Mouse (Mus musculus) brown adipose tissue, adult 24 weeks (tissue): Measurements from ENCODE around the gene Olfr1370. TPM values are rescaled to one million over a fixed set of nuclear protein-coding genes. Genes with fewer than 3 reads are reported as not detected.
"Not testable (repeated sequence)": the region's sequence is repeated elsewhere in the genome, so short reads cannot be mapped to it uniquely, and the experiment has no call there.

Experiments
- H3K27ac ChIP-seq: fragments of 200-500 bp; replicated peaks from 2 replicates; pipeline ENCODE4 v1.5.1; 2012; ENCODE audit warnings: low read depth, mild to moderate bottlenecking, low read length
- H3K4me1 ChIP-seq: fragments of 200-500 bp; 2 replicates; pipeline ENCODE4 v1.6.1; 2012; ENCODE audit warnings: low read length, mixed read lengths; ENCODE audit not compliant: control insufficient read depth, insufficient read depth, insufficient read length
- H3K4me3 ChIP-seq: fragments of 200-500 bp; 2 replicates; pipeline ENCODE4 v1.5.1; 2012; ENCODE audit warnings: low read depth, mild to moderate bottlenecking, low read length, moderate library complexity; ENCODE audit not compliant: insufficient read depth
- polyA plus RNA-seq: library from polyadenylated mRNA; stranded (reverse); fragments of >200 nt; gene quantifications from 2 replicates; pipeline ENCODE4 v1.2.4, GENCODE M21; 2012; ENCODE audit not compliant: missing spikeins, insufficient read depth, insufficient read length

Olfr1370 gene
- polyA plus RNA-seq = not detected in 2 replicates

GRCm38 (mm10) chr13:21074847-21075246 lies at the start of gene Olfr1370:
Gene Olfr1370, minus strand, starts transcription at chr13:21074947.
- Histone ChIP-seq H3K27ac (no peak within 1 kb of the TSS), H3K4me1 (no peaks in the 10 kb centered on the region), H3K4me3 (no peak within 1 kb of the TSS)

- H3K27ac ChIP-seq = no peak overlapping the region
- no peaks in the 10 kb centered on the region for H3K4me1 ChIP-seq
- no peak overlapping the region for H3K4me3 ChIP-seq
Observed at GRCm38 (mm10) chr13:21114121-21114520, 39.4 kb upstream of the Olfr1370 start.

- not testable (repeated sequence) for H3K4me3 ChIP-seq, H3K27ac ChIP-seq, H3K4me1 ChIP-seq
Observed at GRCm38 (mm10) chr13:21111183-21111582, 36.4 kb upstream of the Olfr1370 start, which contains the start of gene Olfr1369-ps1. Gene Olfr1369-ps1, plus strand, starts transcription at chr13:21111483.

GRCm38 (mm10) chr13:21110441-21110840 lies 35.7 kb upstream of the Olfr1370 start:
- H3K27ac ChIP-seq = no peak overlapping the region
- no peak overlapping the region for H3K4me3 ChIP-seq

GRCm38 (mm10) chr13:21109759-21110158 lies 35.0 kb upstream of the Olfr1370 start:
- no peak overlapping the region for H3K27ac ChIP-seq
- H3K4me1 ChIP-seq = no peaks in the 10 kb centered on the region

More at GRCm38 (mm10) chr13:21110441-21110840, 35.7 kb upstream of the Olfr1370 start:
- H3K4me1 ChIP-seq = no peaks in the 10 kb centered on the region

GRCm38 (mm10) chr13:21082686-21083085 lies 7.9 kb upstream of the Olfr1370 start:
- H3K27ac ChIP-seq = no peak overlapping the region
- H3K4me3 ChIP-seq = no peak overlapping the region
- H3K4me1 ChIP-seq = no peaks in the 10 kb centered on the region

More at GRCm38 (mm10) chr13:21109759-21110158, 35.0 kb upstream of the Olfr1370 start:
- H3K4me3 ChIP-seq = no peak overlapping the region

GRCm38 (mm10) chr13:21066021-21066420 lies 8.7 kb downstream of the Olfr1370 start:
- no peak overlapping the region for H3K4me3 ChIP-seq
- no peaks in the 10 kb centered on the region for H3K4me1 ChIP-seq
- H3K27ac ChIP-seq = no peak overlapping the region

DNA sequence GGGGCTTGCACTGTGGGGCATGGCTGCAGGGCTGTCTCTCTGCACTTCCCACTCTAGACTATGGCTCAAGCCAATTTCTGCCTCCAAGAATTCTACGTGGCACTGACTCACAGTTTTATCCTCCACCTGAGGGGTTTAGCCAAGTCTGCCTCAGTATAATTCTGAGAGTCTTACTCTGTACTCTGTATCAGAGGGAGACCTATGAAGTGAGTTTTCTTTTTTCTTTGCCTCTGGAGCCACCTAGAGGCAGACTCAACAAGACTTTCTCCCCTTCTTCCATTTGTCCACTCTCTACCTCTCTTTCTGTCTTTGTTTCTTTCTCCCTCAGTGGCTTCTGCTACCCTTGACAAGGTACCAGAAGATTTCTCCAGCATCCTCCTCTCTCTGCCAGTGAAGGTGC lies 24.6 kb downstream of the Olfr1370 start:
- Histone ChIP-seq H3K4me3 (no peak overlapping the region), H3K27ac (no peak overlapping the region), H3K4me1 (no peaks in the 10 kb centered on the region)

GRCm38 (mm10) chr13:21040589-21041199 lies 34.1 kb downstream of the Olfr1370 start:
- no peak overlapping the region for H3K4me3 ChIP-seq
- H3K4me1 ChIP-seq = no peaks in the 10 kb centered on the region
- no peak overlapping the region for H3K27ac ChIP-seq

GRCm38 (mm10) chr13:21035981-21036380 lies 38.8 kb downstream of the Olfr1370 start:
- no peak overlapping the region for H3K27ac ChIP-seq
- no peak overlapping the region for H3K4me3 ChIP-seq
- H3K4me1 ChIP-seq = no peaks in the 10 kb centered on the region

DNA sequence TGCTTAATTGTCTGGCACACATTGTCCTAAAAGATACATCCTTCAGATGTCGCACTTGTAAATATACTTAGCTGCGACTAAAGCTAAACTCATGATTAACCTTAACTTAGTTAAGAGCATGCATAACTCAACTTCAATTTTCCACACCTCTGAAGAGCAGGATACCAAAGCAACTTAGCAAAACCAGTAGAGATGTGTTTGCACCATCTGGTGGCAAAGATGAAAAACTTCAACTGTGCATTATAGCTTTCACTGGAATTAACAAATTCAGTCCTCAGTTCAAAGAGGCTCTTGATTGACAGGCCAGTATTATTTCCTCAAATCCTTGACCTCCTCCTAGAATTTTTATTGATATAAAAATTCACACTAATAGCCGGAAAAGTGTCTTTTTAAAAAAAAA lies 39.7 kb downstream of the Olfr1370 start:
- Histone ChIP-seq H3K4me3 (no peak overlapping the region), H3K27ac (no peak overlapping the region), H3K4me1 (no peaks in the 10 kb centered on the region)

DNA sequence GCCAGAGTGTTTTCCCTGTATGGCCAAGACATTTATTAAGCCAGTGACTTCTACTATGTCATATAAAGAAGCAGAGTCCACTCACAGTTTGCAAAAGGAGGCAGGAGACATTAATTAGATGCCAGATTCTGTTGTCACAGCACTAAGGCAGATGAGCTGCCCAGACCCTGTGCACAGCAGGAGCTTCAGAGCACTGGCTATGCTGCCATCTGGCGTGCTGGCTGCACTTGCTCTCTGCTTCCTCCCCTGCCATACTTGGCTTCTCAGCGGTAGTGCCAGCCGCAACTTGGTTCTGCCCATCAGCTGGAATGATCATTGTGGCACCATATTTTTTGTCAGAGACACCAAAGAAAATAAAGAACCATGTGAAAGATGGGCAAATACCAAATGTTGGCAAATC lies 41.6 kb downstream of the Olfr1370 start:
- Histone ChIP-seq H3K4me3 (no peak overlapping the region), H3K27ac (no peak overlapping the region), H3K4me1 (no peaks in the 10 kb centered on the region)

DNA sequence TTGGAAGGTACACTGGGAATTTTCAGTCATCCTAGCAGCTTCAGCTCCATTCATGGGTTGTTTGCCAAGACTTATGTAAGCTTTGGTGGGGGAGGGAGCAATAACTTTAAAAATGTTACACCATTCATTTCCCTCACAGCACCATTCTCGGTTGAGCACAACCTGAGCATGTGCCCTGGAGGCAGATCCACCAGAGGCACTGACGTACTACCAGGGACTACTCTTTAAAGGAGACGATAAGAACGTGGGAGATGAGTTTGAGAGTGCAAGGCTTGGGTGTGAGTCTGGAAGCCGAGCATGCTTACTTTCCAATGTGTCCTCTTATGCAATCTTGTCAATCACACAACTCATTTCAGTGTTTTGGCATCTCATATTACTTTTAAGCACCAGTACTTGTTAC lies 49.9 kb downstream of the Olfr1370 start:
- Histone ChIP-seq H3K4me3 (no peak overlapping the region), H3K4me1 (no peaks in the 10 kb centered on the region), H3K27ac (no peak overlapping the region)
